Mouse (Mus musculus) spleen, adult 2 months (tissue): ENCODE results near the gene Lrrc37a.

ENCODE experiments used
- CTCF ChIP-seq: fragments of 200-500 bp; IDR thresholded peaks from 2 replicates; pipeline ENCODE4 v1.5.1; 2011; ENCODE audit warnings: mild to moderate bottlenecking, inconsistent platforms; ENCODE audit not compliant: insufficient read depth, insufficient read length, insufficient replicate concordance; ENCODE audit errors: extremely low read depth
- POLR2A ChIP-seq: fragments of 200-500 bp; IDR thresholded peaks from 2 replicates; pipeline ENCODE4 v1.6.1; 2011; ENCODE audit warnings: low read depth, low read length, inconsistent platforms

DNA sequence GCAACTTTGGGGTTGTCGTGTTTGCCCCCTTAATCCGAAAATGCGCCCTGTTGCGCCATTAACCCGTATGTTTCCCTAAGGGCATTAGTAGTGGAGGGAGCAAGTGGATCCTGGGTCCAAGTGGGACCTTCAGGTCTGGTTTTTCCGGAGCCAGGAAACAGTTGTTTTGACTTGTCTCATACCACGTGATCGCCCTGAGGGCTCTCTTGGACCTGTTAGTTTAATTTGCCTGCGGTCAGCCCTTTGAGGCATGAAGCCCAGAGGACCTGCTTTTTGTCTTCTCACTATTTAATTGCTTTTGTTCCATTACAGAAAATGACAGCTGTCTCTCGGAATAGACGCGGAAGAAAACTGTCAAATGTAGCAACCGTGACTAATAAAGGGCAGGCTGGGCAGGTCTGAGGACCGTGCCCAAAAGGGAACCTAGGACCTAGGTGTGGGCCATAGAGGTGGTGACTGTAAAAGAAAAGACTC lies 91.4 kb downstream of the Lrrc37a start:
- TF ChIP-seq POLR2A, result no peak
- no peak for TF ChIP-seq CTCF
